Mouse (Mus musculus): ENCODE data around the gene Shd.

Shd gene

DNA sequence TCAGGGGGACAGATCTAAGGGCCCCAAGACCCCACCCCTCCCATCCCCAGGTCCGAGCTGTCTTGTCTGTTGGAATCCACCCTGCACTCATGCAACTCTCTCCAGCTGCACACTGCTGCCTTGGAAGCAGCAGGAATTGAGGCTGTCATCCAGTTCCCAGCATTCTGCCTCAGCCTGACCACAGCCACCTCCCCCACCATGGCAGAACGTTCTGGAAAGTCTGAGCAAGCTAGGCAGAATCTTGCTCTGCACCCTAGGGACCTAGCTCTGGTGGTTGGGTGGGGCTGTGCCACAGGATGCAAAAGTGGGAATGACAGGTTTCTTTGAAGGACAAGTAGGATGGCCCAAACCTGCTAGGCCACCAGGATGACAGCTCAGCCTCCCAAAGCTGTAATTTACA, 54.2 kb downstream of the Shd start:
- no peak for DNase-seq (ENCODE audit: low spot score in 2 of 2)

DNA sequence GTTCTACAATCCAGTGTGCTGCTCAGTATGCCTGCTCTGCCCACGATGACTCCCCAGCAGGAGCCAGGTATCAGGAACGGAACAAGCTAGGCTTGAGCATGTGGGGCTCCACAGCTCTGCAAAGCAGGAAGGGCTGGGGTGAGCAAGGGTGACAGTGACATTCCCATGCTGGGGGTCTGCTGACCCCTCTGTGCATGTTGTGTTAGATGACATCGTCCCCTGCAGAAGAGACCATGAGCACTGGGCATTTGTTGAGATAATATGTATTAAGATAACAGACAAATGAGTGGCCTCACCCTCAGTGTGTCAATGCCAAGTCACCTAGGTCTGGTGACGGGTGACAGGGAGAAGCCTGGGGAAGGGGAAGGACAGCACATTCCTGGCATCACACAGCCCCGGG, 54.7 kb downstream of the Shd start:
- DNase-seq (ENCODE audit: low spot score in 2 of 2) = no peak
